Mouse (Mus musculus): ENCODE data around the gene Tmem52.
"Not testable (repeated sequence)": the region's sequence is repeated elsewhere in the genome, so short reads cannot be mapped to it uniquely, and the experiment has no call there.

The Tmem52 gene

GRCm38 (mm10) chr4:155471406-155471805, 2.5 kb downstream of the Tmem52 start:
- in situ Hi-C loops (cut with MboI, MseI), result no loop called here

GRCm38 (mm10) chr4:155472716-155473290, 3.9 kb downstream of the Tmem52 start:
- in situ Hi-C loops (cut with MboI, MseI), result no loop called here

GRCm38 (mm10) chr4:155473319-155473718, 4.4 kb downstream of the Tmem52 start:
- in situ Hi-C loops (cut with MboI, MseI), result no loop called here

GRCm38 (mm10) chr4:155473796-155474195, 4.9 kb downstream of the Tmem52 start:
- in situ Hi-C loops (cut with MboI, MseI), result not testable (repeated sequence)

- in situ Hi-C loops (cut with MboI, MseI), result loop anchor here (5.0 kb wide), 1 partner anchor 96 kb away; no protein-coding TSS in a partner anchor
Observed at GRCm38 (mm10) chr4:155481381-155482124, 12.6 kb downstream of the Tmem52 start.

GRCm38 (mm10) chr4:155482125-155482480, 13.2 kb downstream of the Tmem52 start:
- in situ Hi-C loops (cut with MboI, MseI), result loop anchor here (5.0 kb wide), 1 partner anchor 95 kb away; no protein-coding TSS in a partner anchor

- in situ Hi-C loops (cut with MboI, MseI), result loop anchor here (5.0 kb wide), 1 partner anchor 94 kb away; no protein-coding TSS in a partner anchor
Observed at GRCm38 (mm10) chr4:155482733-155483540, 14.0 kb downstream of the Tmem52 start.

GRCm38 (mm10) chr4:155485521-155485920, 16.6 kb downstream of the Tmem52 start:
- in situ Hi-C loops (cut with MboI, MseI), result loop anchor here in 1 of 2 experiments (5.0 kb wide), 1 partner anchor 212 kb away; no protein-coding TSS in a partner anchor

- in situ Hi-C loops (cut with MboI, MseI), result loop anchor here in 1 of 2 experiments (5.0 kb wide), 1 partner anchor 210 kb away; no protein-coding TSS in a partner anchor
Observed at GRCm38 (mm10) chr4:155487746-155488145, 18.8 kb downstream of the Tmem52 start.

- in situ Hi-C loops (cut with MboI, MseI), result loop anchor here in 1 of 2 experiments (5.0 kb wide), 1 partner anchor 209 kb away; no protein-coding TSS in a partner anchor
Observed at GRCm38 (mm10) chr4:155488232-155489025, 19.5 kb downstream of the Tmem52 start.

- in situ Hi-C loops (cut with MboI, MseI), result loop anchor here in 1 of 2 experiments (5.0 kb wide), 1 partner anchor 208 kb away; no protein-coding TSS in a partner anchor
Observed at GRCm38 (mm10) chr4:155489101-155489970, 20.4 kb downstream of the Tmem52 start.

GRCm38 (mm10) chr4:155490456-155490855, 21.5 kb downstream of the Tmem52 start:
- in situ Hi-C loops (cut with MboI, MseI), result no loop called here

GRCm38 (mm10) chr4:155490990-155491504, 22.1 kb downstream of the Tmem52 start, which contains the start of gene Gnb1:
Gene Gnb1, plus strand, starts transcription at chr4:155491361.
- in situ Hi-C loops (cut with MboI, MseI), result no loop called here

- in situ Hi-C loops (cut with MboI, MseI), result no loop called here
Observed at GRCm38 (mm10) chr4:155491529-155492130, 22.7 kb downstream of the Tmem52 start.

- in situ Hi-C loops (cut with MboI, MseI), result no loop called here
Observed at GRCm38 (mm10) chr4:155492131-155492633, 23.3 kb downstream of the Tmem52 start.

GRCm38 (mm10) chr4:155494891-155495290, 26.0 kb downstream of the Tmem52 start:
- in situ Hi-C loops (cut with MboI, MseI), result no loop called here

GRCm38 (mm10) chr4:155497963-155498362, 29.0 kb downstream of the Tmem52 start:
- in situ Hi-C loops (cut with MboI, MseI), result no loop called here

GRCm38 (mm10) chr4:155501126-155501525, 32.2 kb downstream of the Tmem52 start:
- in situ Hi-C loops (cut with MboI, MseI), result no loop called here

GRCm38 (mm10) chr4:155505067-155505466, 36.2 kb downstream of the Tmem52 start:
- in situ Hi-C loops (cut with MboI, MseI), result no loop called here
